Mouse (Mus musculus): Measurements from ENCODE around the gene Hesx1.

DNA sequence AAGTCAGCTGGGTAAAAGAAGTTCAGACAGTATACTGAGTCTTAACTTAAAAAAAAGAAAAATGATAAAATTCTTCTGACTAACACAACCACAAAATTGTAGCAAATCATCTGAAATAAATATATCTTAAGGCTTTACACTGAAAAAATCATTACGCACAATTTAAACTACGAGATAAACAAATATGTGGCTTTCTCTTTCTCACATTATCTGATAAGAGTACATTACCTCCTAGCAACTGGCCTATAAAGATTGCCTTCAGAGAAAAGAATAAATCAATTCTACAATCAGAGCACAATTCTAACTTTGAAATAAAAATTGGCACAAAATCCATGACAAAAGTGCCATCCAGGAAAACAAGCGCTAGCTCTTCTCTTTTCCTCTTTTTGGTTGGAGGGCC, 25.1 kb upstream of the Hesx1 start:
- no peak for TF ChIP-seq POLR2A (IDR thresholded peaks at IDR 0.05; ENCODE audit: insufficient read depth, low read depth, low read length)
- TF ChIP-seq CTCF (IDR thresholded peaks at IDR 0.05; ENCODE audit: insufficient read depth, low read depth, low read length), result no peak
